Comparison of ENCODE assay signal across 26 mouse cellular contexts in the genomic region with DNA sequence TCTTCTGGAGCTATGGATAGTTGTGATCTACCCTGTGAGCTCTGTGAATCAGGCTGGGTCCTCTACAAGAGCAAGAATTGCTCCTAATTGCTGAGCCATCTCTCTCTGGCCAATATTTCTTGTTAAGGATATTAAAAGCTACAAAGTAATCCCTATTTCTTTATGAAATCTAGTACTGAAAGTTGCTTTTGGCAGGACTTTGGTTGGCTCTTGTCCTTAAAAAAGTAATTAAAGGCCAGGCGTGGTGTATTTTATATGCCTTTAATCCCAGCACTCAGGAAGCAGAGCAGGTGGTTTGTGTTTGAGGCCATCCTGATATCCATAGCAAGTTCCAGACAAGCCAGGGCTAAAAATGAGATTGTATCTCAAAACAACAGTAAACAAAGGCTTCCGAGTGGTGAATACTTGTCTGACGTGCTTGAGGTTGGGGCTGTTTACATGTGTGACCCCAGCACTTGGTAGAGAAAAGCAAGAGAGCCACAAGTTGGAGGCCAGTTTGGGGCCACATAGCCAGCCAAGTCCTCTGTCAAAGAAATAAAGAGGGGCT. TPM values are rescaled to one million over a fixed set of nuclear protein-coding genes. Genes with fewer than 3 reads are reported as not detected.
A peak's percentile ranks its signal among the peaks of the same experiment; 100 is the strongest.
DNase-seq lines count a peak whose midpoint lies in the region; ATAC-seq and TF ChIP-seq lines count a peak whose summit lies in the region.
"Had no signal": no experiment of that assay in that cellular context is flagged by ENCODE, and none has a peak within 500 bp of the region (broad histone marks: within the 10 kb centered on the region; RNA-seq: fewer than 3 reads in every experiment).

No protein-coding gene starts in this region.

- H3K9me3 ChIP-seq in kidney, postnatal 0 days (replicated peaks; ENCODE audit: low read length), result no peaks in the 10 kb centered on the region
- H3K9me3 ChIP-seq in midbrain, embryonic 11.5 days (ENCODE audit: control insufficient read depth, low read length), result no peaks in the 10 kb centered on the region
- H3K9me3 ChIP-seq in midbrain, embryonic 16.5 days (replicated peaks; ENCODE audit: control insufficient read depth, low read length, poor library complexity, severe bottlenecking), result no peaks in the 10 kb centered on the region
- H3K9me3 ChIP-seq: embryonic facial prominence, embryonic 12.5 days; embryonic facial prominence, embryonic 15.5 days; forebrain, embryonic 12.5 days; forebrain, embryonic 15.5 days; G1E; hindbrain, embryonic 10.5 days; hindbrain, embryonic 13.5 days had no signal

- peaks cover 22% of the 10 kb centered on the region for H3K36me3 ChIP-seq in kidney, postnatal 0 days (ENCODE audit: insufficient read depth, low read length)
- H3K36me3 ChIP-seq in midbrain, embryonic 11.5 days (ENCODE audit: control insufficient read depth, insufficient read depth, low read length), result peaks cover 6% of the 10 kb centered on the region
- H3K36me3 ChIP-seq in midbrain, embryonic 16.5 days (ENCODE audit: control insufficient read depth, insufficient read depth, low read length), result peaks cover 19% of the 10 kb centered on the region

- H3K4me3 ChIP-seq in kidney, postnatal 0 days (replicated peaks; ENCODE audit: low read depth, low read length), result no peak overlapping the region
- no peak overlapping the region for H3K4me3 ChIP-seq in lung, adult 2 months (replicated peaks; ENCODE audit: extremely low read depth, low read depth, low read length)
- H3K4me3 ChIP-seq in midbrain, embryonic 11.5 days (ENCODE audit: low read depth, low read length), result no peak overlapping the region
- no peak overlapping the region for H3K4me3 ChIP-seq in midbrain, embryonic 16.5 days (ENCODE audit: low read depth, low read length)
- H3K4me3 ChIP-seq: embryonic facial prominence, embryonic 12.5 days; embryonic facial prominence, embryonic 15.5 days; forebrain, embryonic 12.5 days; forebrain, embryonic 15.5 days; hindbrain, embryonic 10.5 days; hindbrain, embryonic 13.5 days had no signal

- H3K27me3 ChIP-seq in kidney, postnatal 0 days (ENCODE audit: insufficient read depth, low read length), result no peaks in the 10 kb centered on the region
- H3K27me3 ChIP-seq in midbrain, embryonic 11.5 days (ENCODE audit: control insufficient read depth, insufficient read depth, low read length), result no peaks in the 10 kb centered on the region
- H3K27me3 ChIP-seq in midbrain, embryonic 16.5 days (ENCODE audit: control insufficient read depth, insufficient read depth, low read depth, low read length), result no peaks in the 10 kb centered on the region
- H3K27me3 ChIP-seq: CH12.LX; embryonic facial prominence, embryonic 12.5 days; embryonic facial prominence, embryonic 15.5 days; forebrain, embryonic 12.5 days; forebrain, embryonic 15.5 days; hindbrain, embryonic 13.5 days; Patski had no signal

- no peak for ATAC-seq in kidney, postnatal 0 days (replicated peaks; ENCODE audit: low FRiP score, low read depth)
- ATAC-seq in midbrain, embryonic 11.5 days (ENCODE audit: low FRiP score), result no peak
- no peak for ATAC-seq in midbrain, embryonic 16.5 days
- ATAC-seq: forebrain, embryonic 15.5 days; hindbrain, embryonic 16.5 days; Patski had no signal

- H3K9ac ChIP-seq in kidney, postnatal 0 days (ENCODE audit: low read depth, low read length), result no peak overlapping the region
- no peak overlapping the region for H3K9ac ChIP-seq in midbrain, embryonic 11.5 days (ENCODE audit: low read length)
- no peak overlapping the region for H3K9ac ChIP-seq in midbrain, embryonic 16.5 days (ENCODE audit: low read depth, low read length)
- H3K9ac ChIP-seq: embryonic facial prominence, embryonic 12.5 days; embryonic facial prominence, embryonic 15.5 days; forebrain, embryonic 12.5 days; forebrain, embryonic 15.5 days; hindbrain, embryonic 13.5 days had no signal

- no peak overlapping the region for H3K4me2 ChIP-seq in kidney, postnatal 0 days (ENCODE audit: low read length)
- no peak overlapping the region for H3K4me2 ChIP-seq in midbrain, embryonic 11.5 days
- H3K4me2 ChIP-seq in midbrain, embryonic 16.5 days (ENCODE audit: low read length), result no peak overlapping the region
- H3K4me2 ChIP-seq: embryonic facial prominence, embryonic 12.5 days; embryonic facial prominence, embryonic 15.5 days; forebrain, embryonic 12.5 days; forebrain, embryonic 15.5 days; heart, embryonic 11.5 days; hindbrain, embryonic 13.5 days had no signal

- 67% methylated on average over 3 of the region's 3 CpGs for WGBS in kidney, postnatal 0 days
- 55% methylated on average over 3 of the region's 3 CpGs for WGBS in lung, adult 2 months
- 92% methylated on average over 3 of the region's 3 CpGs for WGBS in midbrain, embryonic 11.5 days
- WGBS in midbrain, embryonic 16.5 days, result 94% methylated on average over 3 of the region's 3 CpGs

- H3K27ac ChIP-seq in kidney, postnatal 0 days, result no peak overlapping the region
- H3K27ac ChIP-seq in midbrain, embryonic 11.5 days (ENCODE audit: low read depth, low read length), result no peak overlapping the region
- H3K27ac ChIP-seq in midbrain, embryonic 16.5 days (ENCODE audit: low read length), result no peak overlapping the region
- H3K27ac ChIP-seq: embryonic facial prominence, embryonic 12.5 days; embryonic facial prominence, embryonic 15.5 days; forebrain, embryonic 12.5 days; forebrain, embryonic 15.5 days; hindbrain, embryonic 10.5 days; hindbrain, embryonic 13.5 days had no signal

- H3K4me1 ChIP-seq in kidney, postnatal 0 days (replicated peaks; ENCODE audit: insufficient read depth, low read length), result no peaks in the 10 kb centered on the region
- H3K4me1 ChIP-seq in lung, adult 2 months (ENCODE audit: control insufficient read depth, insufficient read depth, low read length), result no peaks in the 10 kb centered on the region
- H3K4me1 ChIP-seq in midbrain, embryonic 11.5 days (ENCODE audit: control insufficient read depth, insufficient read depth, low read length), result no peaks in the 10 kb centered on the region
- H3K4me1 ChIP-seq in midbrain, embryonic 16.5 days (ENCODE audit: control insufficient read depth, insufficient read depth, low read length), result no peaks in the 10 kb centered on the region
- H3K4me1 ChIP-seq: embryonic facial prominence, embryonic 12.5 days; embryonic facial prominence, embryonic 15.5 days; forebrain, embryonic 12.5 days; forebrain, embryonic 15.5 days; hindbrain, embryonic 10.5 days had no signal

- peak; percentile 2 for DNase-seq in kidney, postnatal 0 days (ENCODE audit: low spot score)
- DNase-seq in kidney, adult 18-20 months, result no peak
- DNase-seq in lung, adult 18-20 months, result peak; percentile 10 to 15
- DNase-seq in lung, adult 2 months, result no peak
- peak; percentile 73 for DNase-seq in midbrain, embryonic 11.5 days (ENCODE audit: low spot score, missing footprints)
- peak; percentile 52 for DNase-seq in gonadal fat pad, adult 2 months (ENCODE audit: low read depth)
- DNase-seq in embryo, embryonic 10 days (ENCODE audit: low spot score), result no peak
- DNase-seq: adrenal gland, postnatal 10 days; adrenal gland, postnatal 36 days; B cell, adult 2 months; cerebellum, adult 18-20 months; cerebellum, adult 9-10 months; cerebellum, postnatal 14 days; gastrocnemius, postnatal 25 days had no signal

- TF ChIP-seq CTCF in kidney, postnatal 0 days (IDR thresholded peaks at IDR 0.05; ENCODE audit: low read depth), result no peak
- TF ChIP-seq CTCF in lung, adult 2 months (IDR thresholded peaks at IDR 0.05; ENCODE audit: insufficient read depth, low read length), result no peak

- TF ChIP-seq POLR2A in lung, adult 2 months (IDR thresholded peaks at IDR 0.05; ENCODE audit: borderline replicate concordance, extremely low read depth, low read depth, low read length), result no peak

RNA-seq across cellular contexts. Expression of a gene that starts 26.6 kb away (rescaled TPM):
- 5.5 and 5.7 TPM in 2 replicates for polyA plus RNA-seq in kidney, postnatal 0 days (2015; fragmentation: Nextera tagmentation; extraction: Ambion mirVana)
- 21.3 and 22.2 TPM in 2 replicates for polyA plus RNA-seq in lung, adult 2 months (2012; rRNA removed)
- polyA plus RNA-seq in midbrain, embryonic 11.5 days (2014; fragmentation: Nextera tagmentation; extraction: Ambion mirVana), result 3.7 and 4.5 TPM in 2 replicates
- polyA plus RNA-seq in midbrain, embryonic 16.5 days (2015; fragmentation: Nextera tagmentation; extraction: Ambion mirVana), result 7.6 and 8.6 TPM in 2 replicates
- polyA plus RNA-seq in gonadal fat pad, adult 2 months (2012; rRNA removed), result 11.5 and 18.8 TPM in 2 replicates

RNA-seq across cellular contexts. Expression of a gene that starts 33.5 kb away (rescaled TPM):
- 27.1 and 31.6 TPM in 2 replicates for polyA plus RNA-seq in kidney, postnatal 0 days (2015; fragmentation: Nextera tagmentation; extraction: Ambion mirVana)
- 2.5 and 2.6 TPM in 2 replicates for polyA plus RNA-seq in lung, adult 2 months (2012; rRNA removed)
- 48.5 and 51.8 TPM in 2 replicates for polyA plus RNA-seq in midbrain, embryonic 11.5 days (2014; fragmentation: Nextera tagmentation; extraction: Ambion mirVana)
- 53.2 and 60.0 TPM in 2 replicates for polyA plus RNA-seq in midbrain, embryonic 16.5 days (2015; fragmentation: Nextera tagmentation; extraction: Ambion mirVana)
- polyA plus RNA-seq in gonadal fat pad, adult 2 months (2012; rRNA removed), result 3.9 and 4.1 TPM in 2 replicates

Comparison
In these comparisons a context has a peak if more than half of its experiments do, and no peak if none do; other contexts are left out.
1. DNase-seq: peak in kidney, postnatal 0 days (single experiment), lung, adult 18-20 months (2 of 2), midbrain, embryonic 11.5 days (single experiment) and gonadal fat pad, adult 2 months (single experiment); none in kidney, adult 18-20 months (single experiment), lung, adult 2 months (single experiment) and embryo, embryonic 10 days (single experiment).